Mouse (Mus musculus) MEL (cell line): ENCODE data around the gene Arl15. TPM values are rescaled to one million over a fixed set of nuclear protein-coding genes. Genes with fewer than 3 reads are reported as not detected.

Source experiments
- DNase-seq: peaks from one replicate; pipeline ENCODE4 v3.0.0; 2011; ENCODE audit warnings: low read depth, low spot score
- H3K27ac ChIP-seq: 2 replicates; pipeline ENCODE4 v1.5.1; 2012; ENCODE audit warnings: low read depth, mild to moderate bottlenecking, control low read depth, low read length, moderate library complexity; ENCODE audit not compliant: control insufficient read depth
- H3K27me3 ChIP-seq, 2 experiments: fragments of 150-350 bp in 1 of 2; sonication (generic) in 1 of 2; 2 replicates each; pipeline ENCODE4 v1.6.1; 2012; ENCODE audit warnings: low read length in 2 of 2, mild to moderate bottlenecking in 2 of 2, improper control_type of control experiment in 1 of 2, moderate library complexity in 1 of 2; ENCODE audit not compliant: insufficient read depth in 2 of 2, control insufficient read depth in 1 of 2
- H3K36me3 ChIP-seq, 2 experiments: 2 replicates each; pipeline ENCODE4 v1.6.1; 2012 to 2014; ENCODE audit warnings: low read length in 2 of 2, improper control_type of control experiment in 1 of 2, inconsistent platforms in 1 of 2, mild to moderate bottlenecking in 1 of 2; ENCODE audit not compliant: insufficient read depth in 2 of 2, control insufficient read depth in 1 of 2
- H3K4me1 ChIP-seq, 2 experiments: fragments of 150-350 bp in 1 of 2; sonication (generic) in 1 of 2; 2 replicates each; pipeline ENCODE4 v1.6.1; 2012; ENCODE audit warnings: low read length in 2 of 2, improper control_type of control experiment in 1 of 2, mild to moderate bottlenecking in 1 of 2; ENCODE audit not compliant: insufficient read depth in 2 of 2, control insufficient read depth in 1 of 2
- H3K4me3 ChIP-seq, 2 experiments: fragments of 150-350 bp in 1 of 2; sonication (generic) in 1 of 2; 2 replicates each; pipeline ENCODE4 v1.5.1; 2012; ENCODE audit warnings: low read depth in 2 of 2, low read length in 2 of 2, mild to moderate bottlenecking in 2 of 2, moderate library complexity in 2 of 2, control low read depth in 1 of 2, improper control_type of control experiment in 1 of 2; ENCODE audit not compliant: control insufficient read depth in 1 of 2, insufficient read depth in 1 of 2
- H3K79me2 ChIP-seq: 2 replicates; pipeline ENCODE4 v1.6.1; 2012; ENCODE audit warnings: mild to moderate bottlenecking, low read length, moderate library complexity; ENCODE audit not compliant: control insufficient read depth, poor library complexity, insufficient read depth
- H3K9ac ChIP-seq: 2 replicates; pipeline ENCODE4 v1.6.1; 2012; ENCODE audit warnings: low read depth, mild to moderate bottlenecking, control low read depth, low read length, moderate library complexity; ENCODE audit not compliant: control insufficient read depth, poor library complexity, severe bottlenecking
- H3K9me3 ChIP-seq: fragments of 150-350 bp; sonication (generic); replicated peaks from 2 replicates; pipeline ENCODE4 v1.6.1; 2012; ENCODE audit warnings: mild to moderate bottlenecking, low read length, improper control_type of control experiment, moderate library complexity; ENCODE audit not compliant: insufficient read depth
- CHD1 ChIP-seq: IDR thresholded peaks from 2 replicates; pipeline ENCODE4 v1.6.1; 2012; ENCODE audit warnings: low read depth, mild to moderate bottlenecking, inconsistent platforms, low read length, improper control_type of control experiment
- ELF1 ChIP-seq: IDR thresholded peaks from 2 replicates; pipeline ENCODE4 v1.6.1; 2014; ENCODE audit warnings: low read depth, mild to moderate bottlenecking, inconsistent platforms, low read length, improper control_type of control experiment, moderate library complexity
- ETS1 ChIP-seq: IDR thresholded peaks from 2 replicates; pipeline ENCODE4 v1.6.1; 2012; ENCODE audit warnings: low read depth, mild to moderate bottlenecking, inconsistent platforms, low read length, improper control_type of control experiment, moderate library complexity
- JUND ChIP-seq: IDR thresholded peaks from 2 replicates; pipeline ENCODE4 v1.6.1; 2011; ENCODE audit warnings: low read depth, mild to moderate bottlenecking, improper control_type of control experiment, low read length
- KAT2A ChIP-seq: conservative IDR thresholded peaks from 2 replicates; pipeline ENCODE4 v1.6.1; 2012; ENCODE audit warnings: low read depth, low read length, improper control_type of control experiment, inconsistent platforms
- MAFK ChIP-seq: IDR thresholded peaks from 2 replicates; pipeline ENCODE4 v1.6.1; 2011; ENCODE audit warnings: low read depth, mild to moderate bottlenecking, low read length, improper control_type of control experiment, borderline replicate concordance
- MAZ ChIP-seq: IDR thresholded peaks from 2 replicates; pipeline ENCODE4 v1.6.1; 2012; ENCODE audit warnings: low read depth, mild to moderate bottlenecking, inconsistent platforms, low read length, improper control_type of control experiment
- MXI1 ChIP-seq: IDR thresholded peaks from 2 replicates; pipeline ENCODE4 v1.6.1; 2011; ENCODE audit warnings: mild to moderate bottlenecking, low read depth, low read length, improper control_type of control experiment
- MYB ChIP-seq: IDR thresholded peaks from 2 replicates; pipeline ENCODE4 v1.6.1; 2011; ENCODE audit warnings: mild to moderate bottlenecking, low read depth, low read length, improper control_type of control experiment
- MYC ChIP-seq: IDR thresholded peaks from 2 replicates; pipeline ENCODE4 v1.6.1; 2011; ENCODE audit warnings: low read depth, mild to moderate bottlenecking, low read length, improper control_type of control experiment, moderate library complexity
- POLR2AphosphoS2 ChIP-seq: IDR thresholded peaks from 2 replicates; pipeline ENCODE4 v1.6.1; 2011; ENCODE audit warnings: low read length, improper control_type of control experiment
- POLR2AphosphoS5 ChIP-seq: IDR thresholded peaks from 2 replicates; pipeline ENCODE4 v1.6.1; 2012; ENCODE audit warnings: low read depth, borderline replicate concordance, mild to moderate bottlenecking, inconsistent platforms, low read length, moderate library complexity, mixed read lengths
- RAD21 ChIP-seq: IDR thresholded peaks from 2 replicates; pipeline ENCODE4 v1.6.1; 2011; ENCODE audit warnings: mild to moderate bottlenecking, low read depth, low read length, improper control_type of control experiment
- RCOR1 ChIP-seq: IDR thresholded peaks from 2 replicates; pipeline ENCODE4 v1.6.1; 2012; ENCODE audit warnings: low read depth, mild to moderate bottlenecking, inconsistent platforms, low read length, improper control_type of control experiment
- TAL1 ChIP-seq: IDR thresholded peaks from 2 replicates; pipeline ENCODE4 v1.6.1; 2012; ENCODE audit warnings: mild to moderate bottlenecking, inconsistent platforms, low read length, moderate library complexity, mixed read lengths
- TBP ChIP-seq: IDR thresholded peaks from 2 replicates; pipeline ENCODE4 v1.8.0; 2011; ENCODE audit warnings: low read depth, low read length, improper control_type of control experiment
- TCF12 ChIP-seq: IDR thresholded peaks from 2 replicates; pipeline ENCODE4 v1.6.1; 2014; ENCODE audit warnings: low read depth, mild to moderate bottlenecking, inconsistent platforms, low read length, improper control_type of control experiment, moderate library complexity
- USF1 ChIP-seq: IDR thresholded peaks from 2 replicates; pipeline ENCODE4 v1.6.1; 2014; ENCODE audit warnings: low read depth, mild to moderate bottlenecking, inconsistent platforms, low read length, improper control_type of control experiment, moderate library complexity
- ZC3H11A ChIP-seq: IDR thresholded peaks from 2 replicates; pipeline ENCODE4 v1.6.1; 2012; ENCODE audit warnings: low read depth, mild to moderate bottlenecking, inconsistent platforms, low read length, improper control_type of control experiment
- ZMIZ1 ChIP-seq: IDR thresholded peaks from 2 replicates; pipeline ENCODE4 v1.6.1; 2012; ENCODE audit warnings: low read depth, mild to moderate bottlenecking, inconsistent platforms, low read length, improper control_type of control experiment, moderate library complexity
- polyA plus RNA-seq, 2 experiments: library from polyadenylated mRNA; stranded (reverse) in 1 of 2; unstranded in 1 of 2; fragments of >175 nt in 1 of 2; fragments of >200 nt in 1 of 2; gene quantifications; 2 replicates each; pipeline versions ENCODE4 v1.2.1 to v1.2.4; 2012; ENCODE audit warnings: low replicate concordance in 2 of 2, low read depth in 1 of 2; ENCODE audit not compliant: insufficient read length in 2 of 2, insufficient read depth in 1 of 2, missing spikeins in 1 of 2
- total RNA-seq: library from RNA; depleted of rRNA; stranded (reverse); fragments of 300-350 nt; gene quantifications from 2 replicates; pipeline ENCODE4 v1.2.3, GENCODE M21; 2012

Gene Arl15
- total and polyA plus RNA-seq, 3 experiments, result 3.6 to 5.8 TPM; not detected in 1

DNA sequence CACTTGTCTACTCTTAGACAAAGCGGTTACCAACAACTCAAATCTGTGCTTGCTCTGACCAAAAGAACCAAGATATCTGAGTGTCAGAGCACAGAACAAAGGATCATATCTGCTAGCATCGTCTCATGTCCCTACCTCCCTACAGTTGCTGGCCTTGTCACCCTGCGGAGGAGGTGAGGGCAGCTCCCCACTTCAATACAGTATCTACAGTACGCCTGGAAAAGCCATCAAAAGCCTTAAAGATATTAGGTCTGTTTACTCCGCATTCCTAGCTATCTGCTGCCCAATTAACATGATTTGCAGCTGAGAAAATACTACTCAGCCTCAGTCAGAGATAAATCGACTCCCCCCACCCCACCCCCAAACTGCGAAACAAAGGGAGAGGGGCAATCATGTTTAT is 371.3 kb downstream of the Arl15 start:
- Histone ChIP-seq H3K27me3 (no peaks in the 10 kb centered on the region), H3K4me1 (no peaks in the 10 kb centered on the region), H3K36me3 (no peaks in the 10 kb centered on the region), H3K9me3 (no peaks in the 10 kb centered on the region), H3K9ac (no peak overlapping the region)
- no peak for TF ChIP-seq MYB
- TF ChIP-seq MYC, result no peak
- TF ChIP-seq, all 39 proteins: peak for 0
- no peak overlapping the region for H3K4me3 ChIP-seq
- DNase-seq, result no peak
- no peak overlapping the region for H3K27ac ChIP-seq
- H3K79me2 ChIP-seq, result no peaks in the 10 kb centered on the region

DNA sequence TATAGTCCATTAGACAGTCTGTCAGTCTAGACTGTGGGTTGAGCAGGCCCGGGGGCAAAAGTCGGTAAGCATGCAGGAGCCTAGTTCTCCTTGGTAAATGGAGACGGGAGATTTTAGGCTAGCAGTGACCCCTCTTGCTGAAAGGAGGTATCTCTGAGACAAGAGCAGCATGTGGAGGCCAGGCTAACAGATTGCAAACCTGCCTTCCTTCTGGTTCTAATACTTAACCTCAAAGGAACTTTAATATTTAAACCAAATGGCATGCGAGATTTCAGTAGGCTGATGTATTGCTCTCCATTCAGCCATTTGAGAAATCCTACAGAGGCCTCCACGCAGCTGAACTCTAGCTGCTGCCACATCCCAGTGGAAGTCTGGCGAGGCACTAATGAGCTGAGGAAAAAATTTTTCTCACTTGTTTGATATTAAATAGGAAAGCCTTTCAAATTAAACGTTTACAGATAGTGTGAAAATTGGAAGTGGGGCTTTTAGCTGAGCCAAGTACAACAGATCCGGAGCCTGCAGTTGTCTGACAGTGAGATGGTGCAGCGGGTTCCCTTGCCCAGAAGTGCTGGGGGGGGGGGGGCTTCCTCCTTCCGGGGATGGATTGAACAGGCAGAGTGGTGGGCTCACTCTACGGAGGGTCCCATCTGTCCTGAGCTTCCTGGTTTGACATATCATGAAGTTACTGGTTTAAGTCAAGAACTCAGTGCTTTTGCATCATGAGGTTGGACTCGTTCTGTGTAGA is 372.3 kb downstream of the Arl15 start:
- no peak for TF ChIP-seq MYB
- no peak for TF ChIP-seq RCOR1
- TF ChIP-seq POLR2AphosphoS5, result no peak
- TF ChIP-seq POLR2AphosphoS2, result no peak
- TF ChIP-seq ELF1, result no peak
- no peak for TF ChIP-seq MAFK
- Histone ChIP-seq H3K9ac (no peak overlapping the region), H3K4me1 (no peaks in the 10 kb centered on the region), H3K27ac (no peak overlapping the region), H3K79me2 (no peaks in the 10 kb centered on the region), H3K27me3 (no peaks in the 10 kb centered on the region), H3K36me3 (no peaks in the 10 kb centered on the region), H3K4me3 (no peak overlapping the region), H3K9me3 (no peaks in the 10 kb centered on the region)
- DNase-seq, result no peak

DNA sequence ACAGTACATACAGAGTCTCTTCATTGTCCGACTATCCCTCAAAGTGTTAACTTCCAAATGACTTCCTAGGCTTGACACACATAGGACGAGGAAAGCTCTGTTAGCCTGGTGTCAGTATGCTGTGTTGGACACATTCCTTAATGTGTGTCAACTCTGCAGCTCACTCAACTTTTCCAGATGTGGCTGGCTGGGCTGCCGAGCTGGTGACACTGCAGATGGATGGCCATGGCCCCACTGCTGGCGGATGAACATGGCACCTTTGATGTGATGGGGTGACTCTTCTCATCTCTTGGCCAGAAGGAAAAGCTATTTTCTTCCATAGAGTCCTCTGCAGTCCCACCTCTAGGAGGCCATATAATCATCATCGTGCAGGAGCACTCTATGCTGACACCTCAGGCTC is 375.8 kb downstream of the Arl15 start:
- no peak overlapping the region for H3K9ac ChIP-seq
- DNase-seq, result no peak
- H3K36me3 ChIP-seq, result no peaks in the 10 kb centered on the region
- no peak overlapping the region for H3K4me3 ChIP-seq
- TF ChIP-seq USF1 (no peak), JUND (no peak), MYC (no peak), CHD1 (no peak), MXI1 (no peak), ETS1 (no peak), POLR2AphosphoS5 (no peak), TAL1 (no peak), ZMIZ1 (no peak), KAT2A (no peak), TBP (no peak), MAFK (no peak), ZC3H11A (no peak), TCF12 (no peak), MAZ (no peak), RAD21 (no peak), RCOR1 (no peak)
- no peaks in the 10 kb centered on the region for H3K4me1 ChIP-seq
- H3K79me2 ChIP-seq, result no peaks in the 10 kb centered on the region
- no peak overlapping the region for H3K27ac ChIP-seq
- no peaks in the 10 kb centered on the region for H3K9me3 ChIP-seq
- H3K27me3 ChIP-seq, result no peaks in the 10 kb centered on the region
